Mouse (Mus musculus) ES-E14 (cell line): ENCODE data around the gene Atp2b4.

ENCODE experiments used
- CHD2 ChIP-seq: IDR thresholded peaks from 2 replicates; pipeline ENCODE4 v1.6.1; 2014; ENCODE audit warnings: mild to moderate bottlenecking, low read depth, low read length, inconsistent platforms
- HCFC1 ChIP-seq: IDR thresholded peaks from 2 replicates; pipeline ENCODE4 v1.6.1; 2012; ENCODE audit warnings: low read length, inconsistent platforms, borderline replicate concordance; ENCODE audit not compliant: insufficient read depth
- MAFK ChIP-seq: IDR thresholded peaks from 2 replicates; pipeline ENCODE4 v1.6.1; 2014; ENCODE audit warnings: mild to moderate bottlenecking, low read depth, low read length, inconsistent platforms; ENCODE audit not compliant: insufficient read depth
- ZNF384 ChIP-seq: IDR thresholded peaks from 2 replicates; pipeline ENCODE4 v1.6.1; 2012; ENCODE audit warnings: low read depth, low read length, inconsistent platforms

DNA sequence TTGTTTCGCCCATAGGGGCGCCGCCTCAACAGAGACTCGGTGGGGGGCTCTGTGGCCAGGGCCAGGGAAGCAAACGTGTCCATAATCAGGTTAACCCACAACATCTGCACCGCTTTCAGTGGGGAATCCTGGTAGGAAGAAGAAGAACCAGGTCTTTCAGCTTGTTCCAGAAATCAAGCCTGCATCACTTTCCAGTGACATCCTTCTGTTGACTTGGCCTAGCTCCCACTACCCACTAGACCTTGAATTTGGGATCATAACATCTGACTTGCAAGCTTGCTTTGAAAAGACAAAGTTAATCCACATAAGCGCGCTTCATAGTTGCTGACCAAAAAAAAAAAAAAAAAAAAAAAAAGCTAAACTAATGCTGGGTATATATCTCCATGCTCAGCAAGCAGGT, 82.1 kb downstream of the Atp2b4 start:
- TF ChIP-seq CHD2 = no peak
- no peak for TF ChIP-seq HCFC1
- TF ChIP-seq MAFK = no peak
- no peak for TF ChIP-seq ZNF384
